Mouse (Mus musculus) cerebellum, adult 11-12 months (tissue): ENCODE data around the gene Fam241b.

ENCODE experiments used
- DNase-seq: peaks from one replicate; pipeline ENCODE4 v3.0.0; 2022

The Fam241b gene

GRCm38 (mm10) chr10:62143820-62144219 is at the start of gene Fam241b:
Fam241b (minus strand) TSS chr10:62143920.
- DNase-seq, result no peak

GRCm38 (mm10) chr10:62192701-62193157 is 49.0 kb upstream of the Fam241b start:
- peak; percentile 93 for DNase-seq

- no peak for DNase-seq
Observed at GRCm38 (mm10) chr10:62190821-62191220, 47.1 kb upstream of the Fam241b start.

- no peak for DNase-seq
Observed at GRCm38 (mm10) chr10:62189910-62190309, 46.2 kb upstream of the Fam241b start.

- no peak for DNase-seq
Observed at GRCm38 (mm10) chr10:62189303-62189702, 45.6 kb upstream of the Fam241b start.

- DNase-seq, result peak; percentile 67
Observed at GRCm38 (mm10) chr10:62186882-62187281, 43.2 kb upstream of the Fam241b start.

GRCm38 (mm10) chr10:62183053-62183452 is 39.3 kb upstream of the Fam241b start:
- DNase-seq, result peak; percentile 94

GRCm38 (mm10) chr10:62182471-62183014 is 38.8 kb upstream of the Fam241b start:
- DNase-seq, result peak; percentile 38

- peak; percentile 84 for DNase-seq
Observed at GRCm38 (mm10) chr10:62181701-62182100, 38.0 kb upstream of the Fam241b start.

GRCm38 (mm10) chr10:62179944-62180343 is 36.2 kb upstream of the Fam241b start:
- no peak for DNase-seq

GRCm38 (mm10) chr10:62174533-62175313 is 31.0 kb upstream of the Fam241b start:
- DNase-seq, result no peak

GRCm38 (mm10) chr10:62173941-62174448 is 30.3 kb upstream of the Fam241b start:
- DNase-seq, result no peak

- no peak for DNase-seq
Observed at GRCm38 (mm10) chr10:62172841-62173553, 29.3 kb upstream of the Fam241b start.

- DNase-seq, result no peak
Observed at GRCm38 (mm10) chr10:62162410-62162809, 18.7 kb upstream of the Fam241b start.

GRCm38 (mm10) chr10:62149929-62150328 is 6.2 kb upstream of the Fam241b start:
- no peak for DNase-seq

- peak; percentile 40 for DNase-seq
Observed at GRCm38 (mm10) chr10:62147466-62148248, 3.9 kb upstream of the Fam241b start.

GRCm38 (mm10) chr10:62145957-62146356 is 2.2 kb upstream of the Fam241b start:
- DNase-seq, result no peak

GRCm38 (mm10) chr10:62138040-62138439 is 5.7 kb downstream of the Fam241b start:
- no peak for DNase-seq

- no peak for DNase-seq
Observed at GRCm38 (mm10) chr10:62137150-62137549, 6.6 kb downstream of the Fam241b start.

GRCm38 (mm10) chr10:62135696-62136470 is 7.8 kb downstream of the Fam241b start:
- no peak for DNase-seq

- no peak for DNase-seq
Observed at GRCm38 (mm10) chr10:62132691-62133281, 10.9 kb downstream of the Fam241b start, which contains the start of gene Neurog3. Neurog3 (plus strand) TSS chr10:62133090.
